Mouse (Mus musculus): Measurements from ENCODE around the gene P3h3.
"Not testable (repeated sequence)": the region's sequence is repeated elsewhere in the genome, so short reads cannot be mapped to it uniquely, and the experiment has no call there.

P3h3 gene

DNA sequence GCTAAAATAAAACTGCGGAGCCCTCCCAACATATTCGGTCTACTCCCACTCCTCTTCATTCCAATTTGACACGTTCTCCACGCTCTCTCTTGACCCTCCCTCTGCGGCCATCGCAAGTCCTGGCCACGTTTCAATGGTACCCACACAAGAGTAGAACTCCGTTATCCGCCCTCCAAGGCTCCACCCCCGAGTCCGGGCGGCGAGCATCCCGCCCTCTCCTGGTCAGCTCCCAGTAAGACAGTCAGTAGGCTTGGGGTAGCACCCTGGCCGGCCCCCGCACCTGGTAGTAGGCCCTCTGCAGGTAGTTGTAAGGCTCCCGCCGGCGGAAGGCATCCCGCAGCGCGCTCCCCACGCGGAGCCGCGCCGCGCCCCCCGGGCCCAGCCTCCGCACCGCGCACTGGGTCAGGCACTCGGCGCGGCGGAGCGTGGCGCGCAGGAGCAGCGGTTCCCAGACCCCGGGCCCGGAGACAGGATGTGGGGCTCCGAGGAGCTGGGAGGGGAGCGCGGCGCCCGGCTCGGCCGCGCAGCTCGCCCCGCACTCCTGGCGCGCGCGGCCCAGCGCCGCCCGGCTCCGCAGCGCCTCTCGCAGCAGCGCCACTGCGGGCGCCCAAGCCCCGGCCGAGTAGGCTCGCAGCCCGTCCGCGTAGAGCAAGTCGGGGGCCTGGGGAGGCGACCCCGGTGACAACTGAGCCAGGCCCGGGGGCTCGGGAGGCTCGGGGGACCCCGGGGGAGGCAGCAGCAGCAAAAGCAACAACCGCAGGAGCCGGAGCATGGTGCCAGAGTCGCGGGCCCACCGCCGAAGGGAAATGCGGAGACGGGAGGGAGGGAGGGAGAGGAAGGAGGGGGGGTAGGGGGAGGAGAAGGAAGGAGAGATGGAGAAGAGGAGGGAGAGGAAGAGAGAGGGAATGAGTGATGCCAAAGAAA lies at the start of gene P3h3:
TSS of gene P3h3 (minus strand) at position 837 of the 924 bp plus-strand sequence.
- DNase-seq, result peak; percentile 86

DNA sequence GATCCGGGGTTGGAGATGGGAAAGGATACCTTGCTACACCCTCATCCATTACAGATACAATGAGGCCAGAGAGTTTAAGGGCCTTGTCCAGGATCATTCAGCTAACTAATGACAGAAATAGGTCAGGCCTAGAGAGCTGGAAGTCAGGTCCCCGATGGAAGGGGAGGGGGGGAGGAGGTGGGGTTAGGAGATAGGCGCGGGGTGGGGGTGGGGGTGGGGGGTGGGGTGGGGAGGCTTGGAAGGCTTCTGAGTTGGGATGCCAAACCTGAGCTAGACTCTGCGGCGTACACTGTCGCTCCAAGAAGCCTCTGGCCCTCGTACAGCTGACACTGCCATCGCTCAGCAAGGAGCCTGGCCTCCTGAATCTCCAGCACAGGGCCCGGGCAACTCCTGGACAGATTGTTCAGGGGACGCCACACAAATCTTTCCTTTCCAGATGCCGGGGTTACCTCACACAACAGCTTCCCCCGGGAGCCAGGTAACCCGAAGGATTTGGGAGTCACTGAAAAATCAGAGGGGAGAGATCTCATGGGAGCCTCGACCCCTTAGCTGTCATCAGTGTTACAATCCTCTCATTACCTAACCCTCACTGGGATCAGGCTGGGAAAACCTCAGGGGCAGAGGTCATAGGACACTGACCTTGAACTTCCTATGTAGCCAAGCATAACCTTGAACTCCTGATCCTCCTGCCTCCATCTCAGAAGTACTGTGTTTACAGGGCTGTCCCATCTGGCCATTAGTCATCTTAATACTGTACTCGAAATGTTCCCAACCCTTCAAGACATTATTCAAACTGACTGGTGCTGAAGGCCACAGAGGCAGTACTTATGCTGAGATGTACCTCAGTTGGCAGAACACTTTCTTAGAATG lies 47.7 kb upstream of the P3h3 start:
- no peak for DNase-seq

DNA sequence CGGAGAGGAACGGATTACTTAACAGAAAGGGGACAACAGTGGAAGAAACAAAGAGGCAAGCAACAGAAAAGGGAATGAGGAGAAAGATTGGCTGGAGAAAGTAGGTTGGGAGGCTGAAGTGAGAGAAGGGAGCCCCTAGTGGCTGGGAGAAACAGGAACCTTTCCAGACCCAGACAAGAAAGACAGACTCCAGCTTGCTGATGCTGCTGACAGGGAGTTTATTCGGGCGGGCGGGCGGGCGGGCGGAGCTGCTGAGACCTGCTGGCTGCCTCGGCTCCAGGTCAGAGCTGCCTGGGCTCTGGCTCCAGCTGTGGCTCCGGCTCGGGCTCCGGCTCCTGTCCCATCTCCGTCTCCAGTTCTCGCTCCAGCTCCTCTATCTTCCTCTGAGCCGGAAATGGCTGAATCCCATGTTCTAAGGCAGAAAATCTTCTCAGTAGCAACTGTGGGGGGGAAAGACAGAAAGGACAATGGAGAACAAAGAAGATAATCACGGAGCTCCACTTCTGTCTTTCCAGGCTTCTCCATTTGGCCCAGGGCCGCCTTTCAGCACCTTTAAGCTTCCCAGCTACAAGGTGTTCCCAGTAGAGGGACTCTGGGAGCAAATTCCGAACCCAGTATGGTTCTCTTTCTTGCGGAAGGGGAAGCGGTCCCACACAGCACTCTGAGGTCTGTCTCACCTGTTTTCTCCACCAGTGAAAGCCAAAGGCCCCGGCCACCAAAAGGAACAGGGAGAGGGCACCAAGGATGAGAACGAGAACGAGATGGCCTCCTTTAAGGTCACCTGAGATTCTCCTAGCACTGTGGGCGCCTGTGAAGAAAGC lies 46.8 kb upstream of the P3h3 start:
- DNase-seq, result peak; percentile 66

DNA sequence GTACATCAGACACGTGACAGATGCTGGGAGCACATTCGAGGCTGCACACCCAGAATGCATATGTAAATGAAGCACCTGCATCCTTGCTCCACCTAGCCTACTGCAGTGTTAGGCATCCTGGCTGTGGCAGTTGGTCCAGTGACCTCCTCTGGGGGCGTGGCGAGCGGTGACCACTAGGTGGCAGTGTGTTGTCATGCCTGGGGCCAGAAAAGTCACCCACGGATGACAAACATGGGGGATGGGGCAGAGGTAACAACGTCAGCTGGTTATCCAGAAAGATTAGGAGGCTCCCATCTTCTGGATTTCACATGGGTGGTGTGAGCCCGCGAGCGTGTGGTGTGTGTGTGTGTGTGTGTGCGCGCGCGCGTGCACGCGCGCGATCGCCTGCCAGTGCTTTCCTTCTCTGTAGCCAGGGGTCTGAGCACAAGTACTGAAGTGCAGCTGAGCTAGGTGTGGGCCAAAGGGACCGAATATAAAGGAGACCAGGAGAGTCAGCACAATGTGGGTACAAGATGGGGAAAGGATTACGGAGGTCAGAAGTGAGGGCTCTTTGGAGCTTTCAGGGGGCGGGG lies 46.1 kb upstream of the P3h3 start:
- DNase-seq, result peak; percentile 99

DNA sequence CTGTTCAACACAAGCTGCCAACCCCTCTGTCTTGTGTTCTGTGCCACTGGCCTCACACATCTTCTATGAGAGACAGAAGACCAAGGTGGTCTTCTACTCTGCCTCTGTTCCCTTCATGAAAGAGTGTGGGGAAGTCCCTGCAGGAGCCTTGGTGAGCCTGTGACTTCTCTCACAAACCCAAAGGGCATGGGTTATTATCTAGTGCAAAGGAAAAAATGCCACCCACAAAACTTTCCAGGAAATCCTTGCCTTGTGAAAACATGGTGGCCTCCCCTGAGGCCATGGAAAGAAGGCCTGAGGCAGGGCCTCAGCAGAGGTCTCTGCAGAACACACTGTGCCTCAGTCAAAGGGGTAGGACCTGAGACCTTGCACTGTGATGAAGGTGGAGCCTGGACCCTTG lies 44.3 kb upstream of the P3h3 start:
- DNase-seq, result peak; percentile 45

DNA sequence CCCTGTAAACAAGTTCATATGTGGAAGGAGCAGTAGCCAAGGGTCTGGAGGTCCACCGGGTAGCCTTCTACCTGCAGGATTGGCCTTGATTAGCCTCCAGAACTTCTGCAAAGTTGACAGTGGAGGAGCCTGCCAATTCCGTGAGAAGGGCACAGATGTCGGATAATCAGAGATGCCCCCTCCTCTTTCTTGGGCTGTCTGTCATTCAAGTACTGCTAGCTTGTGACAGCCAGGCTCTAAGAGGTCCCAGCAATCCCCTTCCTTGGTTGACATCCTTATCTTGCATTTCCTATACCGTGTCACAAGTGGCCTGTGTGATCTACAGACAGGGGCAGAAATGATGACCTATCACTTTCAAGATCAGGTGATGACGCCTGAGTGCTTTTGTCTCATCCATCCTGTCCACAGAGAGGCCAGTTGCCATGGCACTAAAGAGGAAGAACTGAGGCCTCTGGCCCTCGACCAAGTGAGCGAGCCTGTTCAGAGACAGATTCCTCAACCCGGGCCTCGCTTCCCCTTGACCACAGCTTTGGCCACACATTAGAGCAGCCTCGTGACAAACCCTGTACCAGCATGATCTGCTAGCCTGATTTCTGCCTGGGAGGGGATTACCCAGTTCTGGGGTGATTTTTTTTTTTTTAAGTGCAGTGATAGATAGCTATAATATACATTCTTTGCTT lies 43.4 kb upstream of the P3h3 start:
- DNase-seq, result peak; percentile 62

DNA sequence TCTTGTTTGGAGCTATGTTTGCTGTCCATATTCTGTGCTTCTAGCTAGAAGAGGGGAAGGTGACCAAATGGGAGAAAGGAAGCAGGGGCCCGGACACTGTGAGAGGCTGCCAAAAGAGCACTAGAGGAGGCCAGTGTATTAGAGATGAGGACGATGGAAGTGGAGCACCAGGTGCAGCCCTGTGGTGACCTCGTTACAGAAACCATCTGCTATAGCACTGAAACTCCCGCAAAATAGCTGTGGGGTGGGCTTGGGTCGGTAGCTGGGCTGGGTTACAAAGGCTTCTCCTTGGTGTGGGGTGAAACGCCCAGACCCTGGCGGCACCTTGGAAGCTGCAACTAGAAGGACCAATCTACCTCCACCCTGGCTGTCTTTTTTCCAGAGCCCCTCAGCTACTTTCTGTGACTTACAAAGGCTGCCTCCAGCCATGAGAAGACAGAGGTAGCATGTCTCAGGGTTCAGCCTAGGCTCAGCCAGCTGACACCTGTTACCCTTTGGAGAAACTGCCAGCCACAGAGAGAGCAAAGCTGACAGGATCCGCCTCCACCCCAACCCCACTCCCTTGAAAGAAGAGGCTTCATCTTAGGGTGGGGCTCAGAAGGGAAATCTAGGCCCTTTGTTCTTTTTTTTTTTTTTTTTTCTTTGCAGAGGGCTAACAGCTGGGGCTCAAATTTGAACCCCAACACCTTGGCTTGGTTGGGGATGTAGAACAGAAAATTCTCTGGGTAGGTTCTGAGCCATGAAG lies 42.7 kb upstream of the P3h3 start:
- peak; percentile 81 for DNase-seq

DNA sequence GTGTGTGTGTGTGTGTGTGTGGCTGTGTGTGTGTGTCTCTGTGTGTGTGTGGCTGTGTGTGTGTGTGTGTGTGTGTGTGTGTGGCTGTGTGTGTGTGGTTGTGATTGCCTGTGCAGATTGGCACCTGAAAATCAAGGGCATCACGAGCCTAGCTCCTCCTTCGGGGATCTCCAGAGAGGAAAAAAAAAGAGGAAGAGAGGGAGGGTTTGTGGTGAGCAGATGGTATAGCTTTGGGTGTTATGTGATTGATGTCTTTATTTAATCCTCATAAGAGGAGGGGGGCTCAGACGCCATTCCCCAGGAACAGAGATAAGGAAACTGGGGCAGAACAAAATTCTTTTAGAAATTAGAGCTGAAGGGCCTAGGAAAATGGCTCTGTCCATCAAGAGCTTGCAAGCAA lies 40.8 kb upstream of the P3h3 start:
- DNase-seq, result peak; percentile 41

DNA sequence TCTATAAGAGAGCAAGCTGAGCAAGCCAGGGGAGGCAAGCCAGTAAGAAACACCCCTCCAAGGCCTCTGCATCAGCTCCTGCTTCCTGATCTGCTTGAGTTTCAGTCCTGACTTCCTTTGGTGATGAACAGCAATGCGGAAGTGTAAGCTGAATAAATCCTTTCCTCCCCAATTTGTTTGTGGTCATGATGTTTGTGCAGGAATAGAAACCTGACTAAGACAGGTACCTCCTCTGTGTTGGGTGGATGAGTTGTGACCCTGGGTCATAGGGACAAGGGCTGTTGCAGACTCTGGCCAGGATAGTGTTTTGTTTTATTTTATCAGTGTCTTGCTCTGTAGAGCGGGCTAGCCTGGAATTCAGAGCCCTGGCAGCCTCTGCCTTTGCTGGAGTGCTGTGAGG lies 36.6 kb upstream of the P3h3 start:
- DNase-seq, result not testable (repeated sequence)

DNA sequence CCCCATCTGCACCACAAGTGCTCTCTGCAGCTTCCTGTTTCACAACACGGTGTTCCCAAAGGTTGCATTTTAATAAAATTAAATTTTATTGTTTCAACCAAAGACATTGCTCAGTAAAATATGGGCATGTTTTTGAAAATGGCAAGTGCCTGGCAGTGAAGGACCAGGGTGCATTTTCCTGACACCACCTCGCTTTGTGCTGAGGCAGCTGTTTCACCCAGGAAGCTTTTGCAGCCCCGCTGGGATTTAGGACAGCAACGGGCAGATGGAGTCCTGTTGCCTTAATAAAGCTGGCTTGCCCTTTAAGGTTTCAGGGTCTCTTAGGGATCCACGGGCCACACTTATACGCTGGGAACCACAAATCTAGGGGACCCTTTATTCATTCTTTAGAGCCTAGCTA lies 33.4 kb upstream of the P3h3 start:
- DNase-seq, result peak; percentile 45

- no peak for DNase-seq
Measured at GRCm38 (mm10) chr6:124888555-124889125, 31.1 kb upstream of the P3h3 start.

DNA sequence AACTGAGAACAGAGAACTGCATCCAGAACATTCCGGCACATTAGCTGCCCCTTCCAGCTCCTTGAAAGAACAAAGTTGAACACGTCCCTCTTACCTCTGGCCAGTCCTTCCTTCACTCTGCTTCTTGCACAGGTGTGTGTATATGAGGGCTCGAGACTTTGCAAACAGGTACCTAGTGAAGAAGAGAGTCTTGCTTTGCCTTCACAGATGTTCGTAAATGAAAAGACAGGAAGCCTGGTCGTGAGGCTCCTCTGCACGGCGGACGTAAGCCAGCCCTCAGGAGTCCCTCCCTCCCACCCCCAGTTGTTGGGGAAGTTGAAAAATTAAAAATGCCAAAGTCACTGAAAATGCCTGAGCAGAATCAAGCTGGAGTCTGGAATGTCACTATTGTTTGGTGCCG lies 30.4 kb upstream of the P3h3 start, which contains the start of gene Cd4:
TSS of gene Cd4 (minus strand) at position 236 of the 400 bp plus-strand sequence.
- DNase-seq, result peak; percentile 61

- DNase-seq, result peak; percentile 69
Measured at GRCm38 (mm10) chr6:124885956-124886381, 28.4 kb upstream of the P3h3 start.

DNA sequence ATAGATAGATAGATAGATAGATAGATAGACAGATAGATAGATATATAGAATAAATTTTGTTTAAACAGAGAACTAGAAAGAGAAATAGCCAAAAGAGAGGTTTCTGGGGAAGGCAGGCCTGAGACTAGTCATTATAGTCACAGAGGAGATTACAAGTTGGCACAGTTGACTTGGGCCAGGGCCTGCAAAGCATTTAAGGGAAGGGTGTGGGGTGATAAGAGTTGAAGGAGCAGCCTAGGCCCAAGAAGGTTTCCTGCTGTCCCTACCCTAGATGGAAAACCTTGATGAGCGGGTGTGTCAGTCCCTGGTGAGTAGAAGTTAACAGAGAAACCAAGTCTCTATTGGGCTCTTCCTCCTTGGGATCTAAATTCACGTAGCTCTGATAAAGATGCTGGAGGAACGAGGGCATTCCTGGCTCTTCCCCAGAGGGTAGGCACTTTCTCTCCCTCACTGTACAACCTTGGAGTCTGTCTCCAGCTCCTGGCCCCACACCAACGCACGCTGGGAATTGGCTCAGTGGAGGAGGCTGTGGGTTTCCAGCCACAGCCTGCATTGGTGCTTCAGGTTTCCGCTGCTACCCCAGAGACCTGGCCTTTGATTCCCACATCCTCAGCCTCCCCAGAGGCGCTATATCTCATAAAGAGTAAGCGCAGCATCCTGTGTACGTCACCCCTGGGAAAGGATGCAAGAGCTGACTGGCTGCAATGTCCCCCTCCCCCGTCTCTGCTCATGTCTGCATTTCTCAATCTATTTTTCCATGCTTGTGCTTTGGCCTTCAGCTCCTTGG lies 27.4 kb upstream of the P3h3 start:
- DNase-seq, result peak; percentile 75

- no peak for DNase-seq
Measured at GRCm38 (mm10) chr6:124883351-124883750, 25.8 kb upstream of the P3h3 start.

DNA sequence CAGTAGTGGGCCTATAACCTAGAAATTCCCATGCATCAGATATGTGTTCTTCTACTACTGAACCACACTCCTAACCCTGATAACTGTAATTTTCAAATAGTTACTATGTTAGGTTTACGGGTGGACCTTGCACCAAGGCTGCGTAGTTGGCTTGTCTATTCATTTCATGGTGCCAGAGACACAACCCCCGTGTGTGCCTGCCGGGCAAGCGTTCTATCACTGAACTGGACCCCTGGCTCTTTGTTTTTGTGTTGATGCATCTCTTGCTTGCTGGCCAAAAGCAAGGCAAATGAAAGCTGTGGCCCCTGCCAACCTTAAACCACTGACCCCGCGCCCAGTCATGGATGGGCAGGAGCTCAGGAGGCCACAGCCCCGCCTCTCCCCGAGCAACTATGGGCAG lies 24.3 kb upstream of the P3h3 start:
- DNase-seq, result no peak

GRCm38 (mm10) chr6:124879390-124879789 lies 21.8 kb upstream of the P3h3 start:
- peak; percentile 74 for DNase-seq

DNA sequence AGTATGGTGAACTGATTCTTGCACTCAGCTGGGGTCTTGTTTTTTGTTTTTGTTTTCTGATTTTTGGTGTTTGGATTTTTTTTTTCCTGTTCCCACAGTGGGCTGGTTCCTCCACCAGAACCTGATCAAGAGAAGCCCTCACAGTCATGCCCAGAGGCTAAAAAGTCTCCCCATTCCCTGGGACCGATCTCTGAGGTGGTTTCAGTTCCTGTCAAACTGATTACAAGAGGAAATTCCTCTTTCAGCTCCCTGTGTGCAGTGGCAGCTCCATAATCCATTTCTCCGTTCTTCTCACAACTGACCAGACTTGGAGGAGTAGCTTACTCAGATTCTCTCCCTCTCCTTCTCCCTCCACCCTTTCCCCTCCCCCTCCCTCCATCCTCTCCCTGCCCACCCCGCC lies 16.8 kb upstream of the P3h3 start:
- no peak for DNase-seq

- peak; percentile 40 for DNase-seq
Measured at GRCm38 (mm10) chr6:124866560-124866959, 9.0 kb upstream of the P3h3 start.

Data from thymus, postnatal 4 days (tissue).